Mouse (Mus musculus): ENCODE results near the gene Olfr1417.
"Not testable (repeated sequence)": the region's sequence is repeated elsewhere in the genome, so short reads cannot be mapped to it uniquely, and the experiment has no call there.

Gene Olfr1417

DNA sequence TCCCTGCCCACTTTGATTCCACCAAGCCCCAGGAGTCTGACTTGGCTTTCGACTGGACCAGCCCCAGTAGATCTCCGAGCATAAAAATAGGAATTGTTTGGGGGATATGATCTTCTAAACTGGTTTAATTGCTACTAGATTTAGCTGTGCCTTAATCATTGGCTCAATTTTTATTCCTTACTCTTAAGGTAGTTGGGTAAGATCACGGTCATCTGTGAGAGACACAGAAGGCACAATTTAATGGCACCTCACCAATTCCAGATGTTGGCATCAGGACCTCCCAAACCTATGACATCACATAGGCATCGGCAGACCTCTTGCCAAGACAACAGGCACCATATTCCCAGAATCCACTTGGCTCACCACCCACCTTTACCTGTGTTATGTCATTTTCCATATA lies at the start of gene Olfr1417:
Olfr1417 (minus strand) TSS at position 101 of the 400 bp plus-strand sequence.
- DNase-seq (ENCODE audit: low read depth, low spot score): no peak

- no peak for DNase-seq (ENCODE audit: low read depth, low spot score)
Measured at GRCm38 (mm10) chr19:11886265-11886664, 47.2 kb upstream of the Olfr1417 start, which contains the start of gene Olfr1420. TSS of gene Olfr1420 (plus strand) at chr19:11886565.

DNA sequence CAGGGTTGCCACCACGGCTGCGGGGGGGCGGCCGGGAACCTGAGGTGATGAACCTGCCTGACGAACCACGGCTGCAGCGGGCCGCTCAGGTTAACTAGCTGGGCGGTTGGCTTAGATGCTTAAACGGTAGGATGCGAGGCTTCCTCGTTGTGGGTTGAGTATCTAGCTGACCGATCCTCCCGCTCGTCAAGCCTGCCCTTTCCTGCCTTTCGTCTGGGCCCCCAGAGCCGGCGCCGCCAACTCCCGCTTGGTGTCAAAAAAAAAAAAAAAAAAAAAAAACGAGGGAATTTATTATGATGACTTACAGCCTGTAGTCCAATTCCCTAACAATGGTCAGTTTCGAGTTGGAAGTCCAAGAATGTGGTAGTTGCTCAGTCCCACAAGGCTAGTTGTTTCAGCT lies 39.4 kb upstream of the Olfr1417 start:
- DNase-seq (ENCODE audit: low read depth, low spot score): not testable (repeated sequence)

- DNase-seq (ENCODE audit: low read depth, low spot score): no peak
Measured at GRCm38 (mm10) chr19:11875006-11875405, 36.0 kb upstream of the Olfr1417 start, which contains the start of gene Olfr1419. TSS of gene Olfr1419 (minus strand) at chr19:11875106.

GRCm38 (mm10) chr19:11867837-11868236 lies 28.8 kb upstream of the Olfr1417 start:
- DNase-seq (ENCODE audit: low read depth, low spot score): no peak

DNA sequence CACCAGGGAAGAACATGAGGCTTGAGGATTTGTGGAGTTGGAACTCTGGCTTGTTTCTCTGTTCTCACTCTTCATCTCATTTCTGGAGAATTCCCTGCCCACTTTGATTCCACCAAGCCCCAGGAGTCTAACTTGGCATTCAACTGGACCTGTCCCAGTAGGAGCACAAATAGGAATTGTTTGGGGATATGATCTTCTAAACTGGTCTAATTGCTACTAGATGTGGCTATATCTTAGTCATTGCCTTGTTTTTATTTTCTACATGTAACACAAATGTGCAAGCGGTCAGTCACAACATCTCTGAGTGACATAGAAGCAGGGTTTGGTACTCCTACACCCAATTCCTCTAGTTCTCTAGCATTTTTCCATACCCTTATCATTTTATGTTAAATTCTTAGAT lies 21.9 kb upstream of the Olfr1417 start, which contains the start of gene Olfr1418:
Olfr1418 (minus strand) TSS at position 101 of the 400 bp plus-strand sequence.
- no peak for DNase-seq (ENCODE audit: low read depth, low spot score)

DNA sequence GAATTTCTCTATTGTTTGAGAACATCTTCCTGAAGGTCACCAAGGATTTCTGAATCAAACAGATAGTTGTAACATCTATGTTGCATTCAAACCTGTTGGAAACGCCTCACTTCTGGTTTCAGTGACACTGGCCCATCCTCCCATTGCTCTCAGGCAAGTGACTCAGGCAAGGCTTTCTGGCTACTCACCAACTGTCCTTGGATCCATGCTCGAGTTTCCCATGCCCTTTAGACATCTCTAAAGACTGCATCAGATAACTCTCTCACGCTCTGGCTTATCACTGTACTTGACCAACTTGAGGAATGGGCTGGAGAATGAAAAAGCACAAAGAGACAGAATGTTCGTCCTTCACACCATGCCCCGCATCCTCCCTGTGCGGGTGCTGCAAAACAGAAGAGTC lies 17.5 kb upstream of the Olfr1417 start:
- DNase-seq (ENCODE audit: low read depth, low spot score): no peak

DNA sequence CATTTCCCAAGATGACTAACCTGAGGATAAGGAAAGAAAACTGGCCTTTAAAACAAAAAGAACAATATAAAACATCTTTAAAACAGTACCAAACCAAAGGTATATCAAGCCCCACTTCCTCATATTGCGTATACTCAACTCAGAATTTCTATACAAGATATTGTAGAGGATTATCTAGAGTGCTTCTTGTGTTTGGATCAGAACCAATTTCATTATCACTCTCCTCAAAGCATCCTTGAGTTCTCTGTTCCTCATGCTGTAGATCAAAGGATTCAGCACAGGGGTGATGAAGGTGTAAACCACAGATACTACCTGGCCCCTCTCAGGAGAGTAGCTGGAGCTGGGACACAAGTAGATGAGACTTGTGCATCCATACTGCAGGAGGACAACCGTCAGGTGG lies 15.8 kb upstream of the Olfr1417 start:
- no peak for DNase-seq (ENCODE audit: low read depth, low spot score)

- no peak for DNase-seq (ENCODE audit: low read depth, low spot score)
Measured at GRCm38 (mm10) chr19:11852652-11853051, 13.6 kb upstream of the Olfr1417 start.

- DNase-seq (ENCODE audit: low read depth, low spot score): no peak
Measured at GRCm38 (mm10) chr19:11846333-11846732, 7.3 kb upstream of the Olfr1417 start.

- DNase-seq (ENCODE audit: low read depth, low spot score): no peak
Measured at GRCm38 (mm10) chr19:11823346-11824065, 15.5 kb downstream of the Olfr1417 start.

DNA sequence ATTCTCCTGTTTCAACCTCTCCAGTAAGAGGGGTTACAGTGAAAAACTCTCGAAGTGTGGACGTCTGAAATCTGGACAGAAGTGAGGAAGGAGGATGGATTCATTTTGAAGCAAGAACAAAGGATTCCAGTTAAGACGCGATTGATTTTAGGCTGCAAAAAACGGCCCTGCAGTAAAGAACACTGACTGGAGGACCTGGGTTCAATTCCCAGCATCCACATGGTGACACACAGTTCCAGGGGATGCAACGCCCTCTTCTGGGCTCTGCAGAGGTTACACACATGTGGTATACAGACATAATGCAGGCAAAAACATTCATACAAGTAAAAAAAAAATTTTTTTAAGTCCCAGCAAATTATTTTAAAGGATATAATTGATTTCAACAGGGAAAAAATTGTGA lies 18.8 kb downstream of the Olfr1417 start:
- no peak for DNase-seq (ENCODE audit: low read depth, low spot score)

- no peak for DNase-seq (ENCODE audit: low read depth, low spot score)
Measured at GRCm38 (mm10) chr19:11819800-11820199, 19.2 kb downstream of the Olfr1417 start.

GRCm38 (mm10) chr19:11819143-11819700 lies 19.8 kb downstream of the Olfr1417 start, which contains the start of gene Stx3:
TSS of gene Stx3 (minus strand) at chr19:11819403.
- no peak for DNase-seq (ENCODE audit: low read depth, low spot score)

DNA sequence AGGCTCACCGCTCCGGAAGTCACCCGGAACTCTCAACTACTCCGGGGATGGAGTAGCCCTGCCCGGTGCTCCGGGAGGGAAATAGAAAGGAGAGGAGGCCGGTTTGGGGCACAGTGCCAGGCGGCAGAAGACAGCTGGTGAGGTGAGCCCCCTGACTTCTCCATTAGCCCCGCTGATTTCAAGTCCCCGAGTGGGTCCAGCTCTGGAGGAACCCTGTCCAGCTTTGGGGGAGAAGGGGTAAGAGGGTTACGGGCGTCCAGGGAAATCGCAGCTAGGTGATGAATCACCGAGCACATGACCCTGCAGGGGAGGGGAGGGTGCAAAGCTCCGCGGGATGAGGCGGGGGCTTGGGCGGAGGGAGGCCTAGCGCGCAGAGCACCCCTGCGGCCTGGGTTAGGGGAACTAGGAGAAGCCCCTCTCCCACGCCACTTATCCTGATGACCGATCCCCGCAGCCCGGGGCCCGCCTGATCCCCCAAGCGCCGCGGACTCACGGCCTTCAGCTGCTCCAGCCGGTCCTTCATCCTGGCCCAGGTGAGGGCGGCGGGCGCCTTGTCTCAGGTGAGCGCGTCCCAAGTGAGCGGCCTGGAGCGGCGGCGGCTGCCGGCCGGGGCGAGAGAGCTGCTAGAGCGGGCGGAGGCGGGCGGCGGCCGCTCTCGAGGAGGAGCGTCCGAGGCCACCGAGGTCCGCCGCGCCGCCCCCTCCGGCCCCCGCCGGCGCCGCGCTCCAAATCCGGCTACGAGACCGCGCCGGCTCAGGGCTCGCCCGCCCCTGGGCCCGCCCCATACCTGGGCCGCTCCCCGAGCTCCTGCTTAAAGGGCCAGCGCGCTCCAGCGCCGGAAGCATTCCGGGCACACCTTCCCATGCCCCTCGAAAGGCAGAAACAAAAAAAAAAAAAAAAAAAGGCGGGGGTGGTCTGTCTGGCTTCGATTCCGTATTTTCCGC lies 20.5 kb downstream of the Olfr1417 start:
- DNase-seq (ENCODE audit: low read depth, low spot score): no peak

DNA sequence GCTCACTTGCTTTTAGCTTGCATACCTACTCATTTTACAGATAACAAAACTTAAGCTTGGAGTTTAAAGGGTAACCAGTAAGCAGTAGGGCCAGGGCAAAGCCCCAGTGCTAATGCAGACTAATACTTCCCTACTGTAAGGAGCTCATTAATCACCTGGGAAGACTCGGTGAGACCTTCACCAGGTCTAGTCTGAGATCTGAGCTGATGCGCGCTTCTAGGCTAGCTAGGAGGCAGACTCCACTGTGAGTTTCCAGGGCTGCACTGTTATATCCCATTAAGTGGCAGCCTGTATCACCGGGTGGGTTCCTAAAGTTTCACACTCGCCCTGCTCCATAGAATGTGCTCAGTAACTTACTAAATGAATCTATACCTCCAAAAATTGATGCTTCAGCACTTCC lies 21.4 kb downstream of the Olfr1417 start:
- no peak for DNase-seq (ENCODE audit: low read depth, low spot score)

- no peak for DNase-seq (ENCODE audit: low read depth, low spot score)
Measured at GRCm38 (mm10) chr19:11816706-11817105, 22.3 kb downstream of the Olfr1417 start.

DNA sequence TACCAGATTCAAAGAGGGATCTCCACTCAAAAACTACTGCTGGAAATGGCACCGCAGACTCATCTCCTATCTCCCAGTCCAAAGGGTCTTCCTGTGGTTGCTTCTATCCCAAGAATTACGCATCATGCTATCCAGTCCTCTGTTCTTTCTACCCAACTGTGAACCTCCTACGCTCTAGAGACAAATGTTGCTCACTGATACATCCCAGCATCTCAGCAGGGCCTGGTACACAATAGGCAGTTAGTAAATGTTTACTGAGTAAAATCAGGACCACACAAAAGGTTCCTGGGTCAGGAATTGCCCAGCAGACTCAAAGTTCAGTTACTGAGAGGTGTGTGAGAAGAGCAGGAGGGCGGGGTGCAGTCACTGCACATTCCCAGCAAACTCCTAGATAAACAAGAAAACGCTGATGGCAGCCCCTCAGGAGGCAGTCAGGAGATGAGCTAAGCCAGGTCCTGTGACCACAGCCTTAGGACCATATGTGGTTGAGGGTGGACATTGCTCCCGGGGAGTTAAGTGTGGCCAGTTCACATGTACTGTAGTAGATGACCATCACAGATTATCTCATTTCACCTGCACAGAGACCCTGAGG lies 24.2 kb downstream of the Olfr1417 start:
- DNase-seq (ENCODE audit: low read depth, low spot score): no peak

DNA sequence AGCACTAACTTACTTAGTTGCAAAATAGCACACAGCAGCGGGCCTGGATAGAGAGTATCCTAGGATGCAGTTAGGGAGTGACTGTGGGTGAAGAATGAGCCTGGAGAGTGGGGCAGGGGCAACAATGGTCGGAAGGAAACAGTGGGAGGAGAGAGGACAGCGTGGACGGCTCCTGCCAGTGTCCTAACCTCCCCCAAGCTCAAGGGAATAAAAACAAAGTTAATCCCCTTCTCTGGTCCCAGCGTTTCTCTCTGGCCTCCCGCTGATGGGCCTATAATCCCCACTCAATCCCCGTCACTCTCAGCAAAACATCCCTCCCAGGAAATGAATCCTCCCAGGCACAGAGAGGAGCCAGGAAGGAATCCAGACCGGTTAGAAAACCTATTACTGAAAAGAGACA lies 25.4 kb downstream of the Olfr1417 start:
- DNase-seq (ENCODE audit: low read depth, low spot score): no peak

DNA sequence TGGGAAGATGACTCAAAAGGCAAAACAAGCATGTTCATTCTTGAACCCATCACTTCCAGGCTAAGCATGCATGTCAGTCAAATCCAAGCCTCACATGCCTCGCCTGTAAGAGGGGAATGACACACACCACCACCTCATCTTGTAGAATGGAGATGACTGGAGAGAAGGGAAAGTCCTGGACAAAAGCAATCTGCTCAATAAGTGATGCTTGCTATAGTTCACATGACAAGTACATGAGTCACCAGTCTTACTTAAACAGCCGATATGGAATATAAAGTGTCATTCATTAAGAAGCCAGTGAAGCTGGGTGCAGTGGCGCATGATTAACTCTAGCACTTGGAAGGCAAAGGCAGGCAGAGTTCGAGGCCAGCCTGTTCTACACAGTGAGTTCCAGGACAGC lies 25.9 kb downstream of the Olfr1417 start:
- no peak for DNase-seq (ENCODE audit: low read depth, low spot score)

DNA sequence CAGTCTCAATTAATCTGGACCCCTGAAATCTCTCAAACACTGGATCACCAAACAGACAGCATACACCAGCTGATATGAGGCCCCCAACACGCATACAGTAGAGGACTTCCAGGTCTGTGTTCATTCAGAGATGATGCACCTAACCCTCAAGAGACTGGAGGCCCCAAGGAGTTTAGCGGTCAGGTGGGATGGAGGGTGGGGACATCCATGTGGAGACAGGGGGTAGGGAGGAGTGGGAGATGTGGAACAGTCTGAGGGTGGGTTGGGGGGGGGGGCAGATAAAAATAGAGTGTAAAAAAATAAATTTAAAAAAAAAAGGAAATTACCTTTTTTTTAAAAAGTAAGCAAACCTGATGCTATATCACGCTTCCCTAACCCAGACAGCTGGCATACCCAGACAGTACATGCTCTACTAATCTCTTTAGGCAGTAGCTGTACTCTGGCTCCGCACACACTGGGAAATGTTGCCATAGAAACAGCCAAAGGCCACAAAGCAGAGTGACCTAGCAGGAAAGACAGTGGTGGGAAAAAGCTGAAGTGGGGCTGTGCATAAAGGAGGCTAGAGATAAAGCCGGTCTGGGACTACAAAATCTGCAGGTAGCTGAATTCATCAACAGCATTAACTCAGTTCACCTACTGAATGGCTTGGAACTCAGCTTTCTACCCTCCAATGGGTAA lies 27.2 kb downstream of the Olfr1417 start:
- DNase-seq (ENCODE audit: low read depth, low spot score): no peak

Measured in c-Kit-negative CD71-positive TER-119-positive erythroid progenitor cells, embryonic 14.5 days (primary cell).